Mouse (Mus musculus) embryonic facial prominence, embryonic 15.5 days (tissue): ENCODE results near the gene Nqo2. TPM values are rescaled to one million over a fixed set of nuclear protein-coding genes. Genes with fewer than 3 reads are reported as not detected.

Experiments used
- ATAC-seq: fragments of 200-750 bp; cut with Nextera tagmentation; 2 replicates; pipeline ENCODE4 v1.8.0; 2017; ENCODE audit warnings: low read depth, moderate TSS enrichment; ENCODE audit not compliant: insufficient number of reproducible peaks, low FRiP score, low TSS enrichment
- H3K27ac ChIP-seq: fragments of 300-500 bp; sonication (generic); replicated peaks from 2 replicates; pipeline ENCODE4 v1.5.1; 2015; ENCODE audit warnings: mild to moderate bottlenecking, inconsistent platforms
- H3K27me3 ChIP-seq: fragments of 300-500 bp; sonication (generic); 2 replicates; pipeline ENCODE4 v1.6.1; 2015; ENCODE audit warnings: inconsistent platforms
- H3K36me3 ChIP-seq: fragments of 300-500 bp; sonication (generic); 2 replicates; pipeline ENCODE4 v1.6.1; 2015; ENCODE audit warnings: mild to moderate bottlenecking, inconsistent platforms
- H3K4me1 ChIP-seq: fragments of 300-500 bp; sonication (generic); 2 replicates; pipeline ENCODE4 v1.6.1; 2015; ENCODE audit warnings: inconsistent platforms
- H3K4me2 ChIP-seq: fragments of 300-500 bp; sonication (generic); replicated peaks from 2 replicates; pipeline ENCODE4 v1.6.1; 2015; ENCODE audit warnings: mild to moderate bottlenecking, inconsistent platforms
- H3K4me3 ChIP-seq: fragments of 300-500 bp; sonication (generic); replicated peaks from 2 replicates; pipeline ENCODE4 v1.5.1; 2015; ENCODE audit warnings: mild to moderate bottlenecking, inconsistent platforms
- H3K9ac ChIP-seq: fragments of 300-500 bp; sonication (generic); 2 replicates; pipeline ENCODE4 v1.6.1; 2015; ENCODE audit warnings: inconsistent platforms
- H3K9me3 ChIP-seq: fragments of 300-500 bp; sonication (generic); replicated peaks from 2 replicates; pipeline ENCODE4 v1.6.1; 2016; ENCODE audit warnings: inconsistent platforms
- WGBS: fragments of 180-500 bp; shearing (Covaris S2); methylation state at CpG from one replicate; pipeline ENCODE4 v1.1.7; 2015; 5-methylcytosine and 5-hydroxymethylcytosine counted together
- polyA plus RNA-seq: library from polyadenylated mRNA; unstranded; fragments of >200 nt; fragmentation: Nextera tagmentation; extraction: Ambion mirVana; gene quantifications from 2 replicates; pipeline ENCODE4 v1.2.1, GENCODE M21; 2015

Nqo2 gene
- polyA plus RNA-seq, 1 experiment from 2014 or later = 19.1 TPM

- H3K36me3 ChIP-seq = peaks cover 11% of the 10 kb centered on the region
- no peak for ATAC-seq
- 30% methylated on average over 5 of the region's 5 CpGs for WGBS
These were observed 73.6 kb downstream of the Nqo2 start for GRCm38 (mm10) chr13:34038056-34038432.

More at GRCm38 (mm10) chr13:34038056-34038432, 73.6 kb downstream of the Nqo2 start:
- Histone ChIP-seq H3K4me1 (peaks cover 12% of the 10 kb centered on the region), H3K27ac (peak overlapping the region; percentile 78), H3K9me3 (no peaks in the 10 kb centered on the region), H3K9ac (peak overlapping the region; percentile 70), H3K4me3 (peak overlapping the region; percentile 62), H3K4me2 (peak overlapping the region; percentile 65), H3K27me3 (no peaks in the 10 kb centered on the region)

Other genes starting within 250 kb of the Nqo2 start
- not detected in 2 replicates for gene Serpinb6e, start 121.3 kb upstream of the Nqo2 start, polyA plus RNA-seq
- gene Serpinb6c, start 59.0 kb upstream of the Nqo2 start, polyA plus RNA-seq = 0.92 and 1.4 TPM in 2 replicates
- 19.3 and 19.7 TPM in 2 replicates for gene Ripk1, start 37.7 kb downstream of the Nqo2 start, polyA plus RNA-seq
- gene Serpinb6a, start 38.1 kb downstream of the Nqo2 start, polyA plus RNA-seq = 69.0 and 74.4 TPM in 2 replicates
- gene Bphl, start 72.9 kb downstream of the Nqo2 start, polyA plus RNA-seq = 51.2 and 72.1 TPM in 2 replicates
- 208 and 211 TPM in 2 replicates for gene Tubb2a, start 113.3 kb downstream of the Nqo2 start, polyA plus RNA-seq
- gene Tubb2b, start 165.8 kb downstream of the Nqo2 start, polyA plus RNA-seq = 55.4 and 56.9 TPM in 2 replicates
- 72.6 and 76.4 TPM in 2 replicates for gene Psmg4, start 198.3 kb downstream of the Nqo2 start, polyA plus RNA-seq